Mouse (Mus musculus) kidney, adult 2 months (tissue): ENCODE data around the gene Dhx8. TPM values are rescaled to one million over a fixed set of nuclear protein-coding genes. Genes with fewer than 3 reads are reported as not detected.
A peak's percentile ranks its signal among the peaks of the same experiment; 100 is the strongest.

Source experiments
- DNase-seq: peaks from one replicate; pipeline ENCODE4 v3.0.0; 2021
- H3K27ac ChIP-seq: fragments of 200-500 bp; 2 replicates; pipeline ENCODE4 v1.5.1; 2012; ENCODE audit warnings: low read depth, low read length, control low read depth, inconsistent platforms; ENCODE audit not compliant: insufficient read depth
- H3K27me3 ChIP-seq: fragments of 200-500 bp; replicated peaks from 2 replicates; pipeline ENCODE4 v1.6.1; 2012; ENCODE audit warnings: mild to moderate bottlenecking, moderate library complexity, low read length, inconsistent platforms; ENCODE audit not compliant: control insufficient read depth, insufficient read depth
- H3K36me3 ChIP-seq: fragments of 200-500 bp; 2 replicates; pipeline ENCODE4 v1.6.1; 2012; ENCODE audit warnings: mild to moderate bottlenecking, moderate library complexity, low read length, inconsistent platforms; ENCODE audit not compliant: control insufficient read depth, insufficient read depth
- H3K4me1 ChIP-seq: fragments of 200-500 bp; 2 replicates; pipeline ENCODE4 v1.6.1; 2011; ENCODE audit warnings: low read length; ENCODE audit not compliant: control insufficient read depth, insufficient read depth
- H3K4me3 ChIP-seq: fragments of 200-500 bp; 2 replicates; pipeline ENCODE4 v1.5.1; 2011; ENCODE audit warnings: mild to moderate bottlenecking, low read depth, low read length, control low read depth; ENCODE audit not compliant: insufficient read depth
- CTCF ChIP-seq: fragments of 200-500 bp; conservative IDR thresholded peaks from 2 replicates; pipeline ENCODE4 v1.5.1; 2011; ENCODE audit warnings: low read depth, mild to moderate bottlenecking, control low read depth, low read length, moderate library complexity, mixed read lengths; ENCODE audit not compliant: insufficient read depth, insufficient read length
- POLR2A ChIP-seq: fragments of 200-500 bp; IDR thresholded peaks from one replicate; pipeline ENCODE4 v1.6.1; 2011; ENCODE audit warnings: low read depth, low read length, control low read depth
- WGBS: fragments of 180-500 bp; shearing (Covaris S2); methylation state at CpG from one replicate; pipeline ENCODE4 v1.1.7; 2018; 5-methylcytosine and 5-hydroxymethylcytosine counted together
- polyA plus RNA-seq: library from polyadenylated mRNA; depleted of rRNA; stranded (reverse); fragments of >200 nt; gene quantifications from 2 replicates; pipeline ENCODE4 v1.2.3, GENCODE M21; 2012

The Dhx8 gene
- polyA plus RNA-seq, 1 experiment, result 10.6 TPM

DNA sequence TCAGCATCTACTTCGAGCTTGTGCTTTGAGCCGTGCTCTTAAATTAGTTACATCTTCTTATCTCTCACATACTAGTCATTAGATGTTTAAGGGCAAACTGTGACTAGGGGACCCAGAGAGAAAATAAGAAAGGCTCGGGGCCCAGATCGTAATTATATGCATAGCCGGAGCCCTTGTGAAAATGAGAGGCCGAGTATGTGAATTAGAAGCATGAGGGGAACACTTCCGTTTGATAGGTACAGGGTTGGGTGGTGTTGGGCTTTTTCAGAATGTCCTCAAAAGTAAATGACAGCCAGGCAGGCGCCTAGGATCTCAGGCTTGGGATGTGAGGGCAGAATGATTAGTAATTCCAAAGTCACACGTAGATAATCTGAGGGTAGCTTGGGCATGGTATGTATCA, 877 bp downstream of the Dhx8 start:
- no peak overlapping the region for H3K27ac ChIP-seq
- H3K4me1 ChIP-seq, result peaks cover 4% of the 10 kb centered on the region; the same call in 1 of the 2 replicates
- H3K36me3 ChIP-seq, result peaks cover 2% of the 10 kb centered on the region
- H3K27me3 ChIP-seq, result no peaks in the 10 kb centered on the region
- WGBS, result 21% methylated on average over 9 of the region's 9 CpGs
- no peak for DNase-seq
- peak overlapping the region; percentile 92 for H3K4me3 ChIP-seq
- TF ChIP-seq CTCF (no peak), POLR2A (no peak)

DNA sequence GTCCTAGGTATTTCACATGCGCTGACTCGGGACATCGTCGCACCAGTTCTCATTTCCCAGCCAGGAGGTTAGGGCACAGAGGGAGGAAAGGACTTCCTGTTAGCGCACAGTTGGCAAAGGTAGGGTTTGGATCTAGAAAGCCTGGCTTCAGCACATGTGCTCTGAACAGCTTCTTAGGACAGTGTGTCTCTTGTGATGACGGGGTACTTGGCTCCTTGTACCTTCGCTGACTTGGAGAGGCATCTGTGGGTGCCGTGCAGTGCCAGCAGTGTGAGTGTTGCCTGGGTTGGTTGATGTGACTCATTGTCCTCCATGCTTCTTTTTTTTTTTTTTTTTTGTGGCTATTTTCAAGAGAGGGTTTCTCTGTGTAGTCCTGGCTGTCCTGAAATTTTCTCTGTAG, 23.9 kb downstream of the Dhx8 start:
- Histone ChIP-seq H3K4me1 (no peaks in the 10 kb centered on the region), H3K27ac (no peak overlapping the region), H3K27me3 (no peaks in the 10 kb centered on the region), H3K4me3 (no peak overlapping the region), H3K36me3 (peaks cover 13% of the 10 kb centered on the region)
- DNase-seq, result no peak
- no peak for TF ChIP-seq POLR2A
- no peak for TF ChIP-seq CTCF
- 90% methylated on average over 8 of the region's 8 CpGs for WGBS

DNA sequence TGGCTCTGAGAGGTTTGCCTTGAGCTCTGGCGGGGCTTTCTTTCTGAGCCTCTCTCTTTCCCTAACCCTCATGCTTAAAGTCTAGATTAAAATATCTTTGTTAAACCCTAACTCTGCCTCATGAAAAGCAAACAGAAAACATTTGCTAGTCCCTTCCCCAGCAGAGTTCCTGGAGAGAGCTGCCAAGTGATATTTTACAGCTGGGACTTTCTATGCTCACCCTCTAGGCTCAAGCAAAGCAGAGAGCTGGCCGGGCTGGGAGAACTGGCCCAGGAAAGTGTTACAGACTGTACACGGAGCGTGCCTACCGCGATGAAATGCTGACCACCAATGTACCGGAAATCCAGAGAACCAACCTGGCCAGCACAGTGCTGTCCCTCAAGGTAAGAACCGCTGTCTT, 24.6 kb downstream of the Dhx8 start:
- 82% methylated on average over 8 of the region's 8 CpGs for WGBS
- TF ChIP-seq POLR2A (no peak), CTCF (no peak)
- H3K27me3 ChIP-seq, result no peaks in the 10 kb centered on the region
- H3K4me1 ChIP-seq, result no peaks in the 10 kb centered on the region
- no peak overlapping the region for H3K27ac ChIP-seq
- H3K36me3 ChIP-seq, result peaks cover 13% of the 10 kb centered on the region
- no peak for DNase-seq
- H3K4me3 ChIP-seq, result no peak overlapping the region

DNA sequence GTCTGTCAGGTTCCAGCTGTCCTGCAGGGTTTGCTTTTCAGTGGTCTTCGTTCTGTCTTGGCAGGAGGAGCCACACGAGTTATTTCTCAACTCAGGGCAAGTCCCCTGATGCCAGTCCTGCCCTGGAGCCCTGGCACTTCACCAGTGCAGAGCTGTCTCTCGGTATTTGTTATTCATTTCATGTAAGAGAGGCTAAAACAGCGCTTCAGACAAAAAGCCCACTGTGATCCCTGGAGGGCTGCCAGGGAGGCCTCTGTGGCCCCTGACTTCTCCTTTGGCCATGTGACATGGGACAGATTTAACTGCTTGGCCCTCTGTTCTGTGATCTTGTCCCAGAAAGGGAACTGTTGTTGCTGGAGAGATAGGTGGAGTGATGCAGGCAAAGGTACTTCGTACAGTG, 25.7 kb downstream of the Dhx8 start:
- Histone ChIP-seq H3K4me3 (no peak overlapping the region), H3K36me3 (peaks cover 12% of the 10 kb centered on the region), H3K4me1 (no peaks in the 10 kb centered on the region), H3K27ac (no peak overlapping the region), H3K27me3 (no peaks in the 10 kb centered on the region)
- WGBS, result 82% methylated on average over 5 of the region's 5 CpGs
- no peak for TF ChIP-seq CTCF
- TF ChIP-seq POLR2A, result no peak
- DNase-seq, result no peak

DNA sequence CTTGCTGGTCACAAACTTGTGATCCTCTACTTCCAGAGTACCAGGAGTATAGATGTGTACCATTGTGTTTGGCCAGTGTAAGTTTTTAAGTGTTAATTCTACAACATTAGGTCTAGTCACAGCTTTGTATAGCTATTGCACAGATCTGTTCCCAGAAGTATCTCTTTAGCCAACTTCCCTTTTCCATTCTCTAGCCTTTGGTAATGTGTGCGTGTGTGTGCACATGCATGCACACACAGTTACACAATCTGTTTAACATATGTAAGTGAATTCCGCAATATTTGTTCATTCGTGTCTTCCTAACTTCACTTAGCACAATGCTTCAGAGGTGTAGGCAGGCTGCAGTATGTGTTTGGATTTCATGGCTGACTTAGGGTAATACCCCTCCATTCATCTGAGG, 26.8 kb downstream of the Dhx8 start:
- Histone ChIP-seq H3K27me3 (no peaks in the 10 kb centered on the region), H3K36me3 (peaks cover 11% of the 10 kb centered on the region), H3K4me3 (no peak overlapping the region), H3K4me1 (no peaks in the 10 kb centered on the region), H3K27ac (no peak overlapping the region)
- no peak for TF ChIP-seq POLR2A
- no peak for TF ChIP-seq CTCF
- no peak for DNase-seq
- 97% methylated on average over 3 of the region's 3 CpGs for WGBS

DNA sequence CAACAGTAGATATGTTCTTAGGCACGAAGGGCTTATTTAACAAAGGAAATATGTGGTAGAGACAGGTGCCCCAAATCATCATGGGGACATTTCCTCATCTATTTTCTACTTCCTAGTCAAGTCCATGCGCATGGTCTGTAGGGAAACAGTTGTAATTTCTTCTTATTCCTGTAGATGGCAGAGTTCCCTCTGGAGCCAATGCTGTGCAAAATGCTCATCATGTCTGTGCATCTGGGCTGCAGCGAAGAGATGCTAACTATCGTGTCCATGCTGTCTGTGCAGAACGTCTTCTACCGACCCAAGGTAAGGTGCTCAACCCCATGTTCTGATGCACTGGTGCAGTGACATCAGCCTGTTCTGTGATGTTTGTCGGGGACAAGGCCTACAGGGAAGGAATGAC, 31.0 kb downstream of the Dhx8 start:
- TF ChIP-seq CTCF (peak; percentile 67), POLR2A (no peak)
- DNase-seq, result peak; percentile 49
- Histone ChIP-seq H3K27ac (no peak overlapping the region), H3K36me3 (peaks cover 7% of the 10 kb centered on the region), H3K4me3 (no peak overlapping the region), H3K27me3 (no peaks in the 10 kb centered on the region), H3K4me1 (no peaks in the 10 kb centered on the region)
- 48% methylated on average over 7 of the region's 7 CpGs for WGBS

DNA sequence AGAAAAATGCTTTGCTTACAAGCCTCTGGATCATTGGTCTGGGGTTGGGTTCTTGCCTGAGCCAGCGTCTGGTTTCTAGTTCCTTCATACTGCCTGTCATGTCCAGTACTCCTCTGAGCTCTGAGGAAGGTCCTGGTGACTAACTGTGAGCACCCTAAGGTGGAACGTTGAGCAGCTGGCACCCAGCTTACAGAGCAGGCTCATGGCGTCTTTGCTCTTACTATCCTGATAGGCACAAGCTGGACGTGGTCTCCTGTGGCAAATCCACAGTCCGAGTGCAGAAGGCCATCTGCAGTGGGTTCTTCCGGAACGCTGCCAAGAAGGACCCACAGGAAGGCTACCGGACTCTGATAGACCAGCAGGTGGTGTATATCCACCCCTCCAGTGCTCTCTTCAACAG, 31.8 kb downstream of the Dhx8 start:
- no peak for TF ChIP-seq CTCF
- no peak for TF ChIP-seq POLR2A

DNA sequence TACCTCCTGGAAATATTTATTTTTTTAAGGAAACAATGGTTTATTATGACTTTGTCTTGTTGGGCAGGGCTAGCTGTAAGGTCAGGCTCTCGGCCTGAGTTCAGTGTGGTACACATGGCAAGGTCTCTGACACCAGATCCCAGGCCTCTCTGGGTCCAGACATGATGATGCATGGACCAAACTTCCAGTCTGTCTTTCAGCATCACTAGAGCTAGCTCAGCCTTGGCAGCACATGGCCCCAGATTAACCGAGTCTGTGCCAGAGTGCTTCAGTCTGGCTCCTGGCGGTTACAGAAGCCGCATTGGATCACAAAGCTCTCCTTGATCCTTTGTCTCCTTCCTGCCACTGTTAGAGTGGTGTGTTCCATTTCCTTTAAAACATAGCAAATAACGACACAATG, 34.6 kb downstream of the Dhx8 start:
- no peak for DNase-seq
- H3K4me3 ChIP-seq, result no peak overlapping the region
- 71% methylated on average over 5 of the region's 5 CpGs for WGBS
- TF ChIP-seq CTCF, result no peak
- no peak for TF ChIP-seq POLR2A
- H3K27me3 ChIP-seq, result no peaks in the 10 kb centered on the region
- no peak overlapping the region for H3K27ac ChIP-seq
- peaks cover 4% of the 10 kb centered on the region for H3K36me3 ChIP-seq
- H3K4me1 ChIP-seq, result no peaks in the 10 kb centered on the region

More for the DNA sequence above, 31.8 kb downstream of the Dhx8 start:
- Histone ChIP-seq H3K27me3 (no peaks in the 10 kb centered on the region), H3K27ac (no peak overlapping the region), H3K4me3 (no peak overlapping the region), H3K36me3 (peaks cover 5% of the 10 kb centered on the region), H3K4me1 (no peaks in the 10 kb centered on the region)
- WGBS, result 89% methylated on average over 8 of the region's 8 CpGs
- no peak for DNase-seq
